Mouse (Mus musculus): Measurements from ENCODE around the gene Slc45a1. TPM values are rescaled to one million over a fixed set of nuclear protein-coding genes. Genes with fewer than 3 reads are reported as not detected.

The Slc45a1 gene
- polyA plus RNA-seq, 1 experiment from 2014 or later: 7.8 TPM

GRCm38 (mm10) chr4:150599119-150599992 lies 52.6 kb downstream of the Slc45a1 start:
- Histone ChIP-seq H3K4me1 (peaks cover 18% of the 10 kb centered on the region), H3K9ac (replicated peaks) (no peak overlapping the region), H3K27me3 (no peaks in the 10 kb centered on the region), H3K4me3 (no peak overlapping the region), H3K4me2 (replicated peaks) (no peak overlapping the region), H3K9me3 (no peaks in the 10 kb centered on the region), H3K36me3 (no peaks in the 10 kb centered on the region), H3K27ac (replicated peaks) (no peak overlapping the region)
- 77% methylated on average over 3 of the region's 3 CpGs for WGBS
- ATAC-seq (ENCODE audit: low FRiP score, low read depth): no peak

DNA sequence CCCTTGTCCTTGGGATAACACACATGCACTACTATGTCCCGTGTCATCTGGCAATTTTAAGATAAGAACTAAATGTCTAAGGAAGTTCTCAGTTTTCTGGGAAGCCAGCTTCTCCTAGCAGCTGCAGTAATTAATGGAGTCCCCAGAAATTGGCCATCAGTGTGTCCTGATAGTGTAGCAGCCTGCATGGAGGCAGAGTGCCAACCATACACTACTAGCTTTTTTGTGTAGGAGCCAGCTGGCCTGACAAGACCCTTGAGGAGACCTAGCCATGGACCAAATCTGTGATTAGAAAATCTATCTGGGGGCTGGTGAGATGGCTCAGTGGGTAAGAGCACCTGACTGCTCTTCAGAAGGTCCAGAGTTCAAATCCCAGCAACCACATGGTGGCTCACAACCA lies 53.3 kb downstream of the Slc45a1 start:
- no peak overlapping the region for H3K27ac ChIP-seq (replicated peaks)
- no peak overlapping the region for H3K4me2 ChIP-seq (replicated peaks)
- ATAC-seq (ENCODE audit: low FRiP score, low read depth): no peak
- H3K9ac ChIP-seq (replicated peaks): no peak overlapping the region
- 92% methylated on average over 1 of the region's 1 CpGs for WGBS
- H3K4me1 ChIP-seq: peaks cover 14% of the 10 kb centered on the region
- no peaks in the 10 kb centered on the region for H3K9me3 ChIP-seq
- no peak overlapping the region for H3K4me3 ChIP-seq
- no peaks in the 10 kb centered on the region for H3K36me3 ChIP-seq
- no peaks in the 10 kb centered on the region for H3K27me3 ChIP-seq

DNA sequence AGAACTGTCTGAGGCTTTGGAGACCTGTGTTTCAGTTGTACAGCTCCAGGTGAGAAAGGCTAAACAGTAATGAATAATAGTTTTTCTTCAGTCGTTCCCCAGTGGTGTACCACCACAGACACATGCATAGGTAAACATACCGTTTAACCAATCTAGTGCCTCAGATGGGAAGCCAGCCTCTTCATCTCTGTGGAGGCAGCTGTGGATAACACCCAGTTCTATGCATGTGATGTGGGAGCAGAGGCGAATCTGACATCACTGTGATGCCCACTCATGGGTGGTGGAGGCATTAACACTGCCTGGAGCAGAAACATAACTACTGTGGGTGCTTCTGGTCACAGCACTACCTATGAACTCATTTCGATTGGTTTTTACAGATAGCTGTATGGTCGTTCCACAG lies 56.0 kb downstream of the Slc45a1 start:
- no peak for ATAC-seq (ENCODE audit: low FRiP score, low read depth)
- Histone ChIP-seq H3K4me1 (peaks cover 22% of the 10 kb centered on the region), H3K27me3 (no peaks in the 10 kb centered on the region), H3K9ac (replicated peaks) (no peak overlapping the region), H3K27ac (replicated peaks) (no peak overlapping the region), H3K4me2 (replicated peaks) (no peak overlapping the region), H3K36me3 (no peaks in the 10 kb centered on the region), H3K4me3 (no peak overlapping the region), H3K9me3 (no peaks in the 10 kb centered on the region)
- 91% methylated on average over 5 of the region's 5 CpGs for WGBS

DNA sequence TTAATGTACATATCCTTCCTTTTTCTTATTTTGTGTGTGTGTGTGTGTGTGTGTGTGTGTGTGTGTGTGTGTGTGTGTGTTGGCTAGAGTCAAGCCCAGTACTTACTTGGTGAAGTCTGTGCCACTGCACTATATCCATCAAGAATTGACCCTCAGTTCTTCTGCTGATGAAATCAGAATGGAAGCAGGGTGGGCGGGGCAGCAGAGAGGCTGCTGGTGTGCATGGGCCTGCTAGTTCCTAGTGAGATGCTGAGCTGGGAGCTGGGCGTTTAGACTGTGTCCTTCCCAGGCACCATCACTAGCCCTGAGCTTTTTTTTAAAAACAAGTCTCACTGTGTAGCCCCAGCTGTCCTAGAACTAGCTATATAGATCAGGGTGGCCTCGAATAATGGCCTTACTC lies 56.9 kb downstream of the Slc45a1 start:
- ATAC-seq (ENCODE audit: low FRiP score, low read depth): no peak

DNA sequence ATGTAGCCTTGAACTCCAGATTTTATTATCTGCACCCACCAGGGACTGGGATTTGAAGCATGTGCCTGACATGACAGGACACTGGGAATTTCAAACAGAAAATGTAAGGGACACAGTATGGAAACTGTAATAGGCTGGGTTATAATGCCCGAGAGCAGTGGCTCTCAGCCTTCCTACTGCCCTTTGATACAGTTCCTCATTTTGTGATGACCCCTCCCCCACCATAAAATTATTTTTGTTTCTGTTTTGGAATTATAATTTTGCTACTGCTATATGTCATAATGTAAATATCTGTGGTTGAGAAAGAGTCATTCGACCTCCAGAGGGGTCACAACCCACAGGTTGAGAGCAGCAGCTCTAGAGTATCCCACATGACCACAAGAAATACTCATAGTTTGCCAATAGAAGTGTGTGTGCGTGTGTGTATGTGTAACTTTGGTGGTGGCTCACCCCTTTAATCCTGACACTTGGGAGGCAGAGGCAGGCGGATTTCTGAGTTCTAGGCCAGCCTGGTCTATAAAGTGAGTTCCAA lies 57.6 kb downstream of the Slc45a1 start:
- no peak for ATAC-seq (ENCODE audit: low FRiP score, low read depth)
- 93% methylated on average over 4 of the region's 4 CpGs for WGBS

More for the DNA sequence above, 56.9 kb downstream of the Slc45a1 start:
- 84% methylated on average over 3 of the region's 3 CpGs for WGBS
- no peak overlapping the region for H3K27ac ChIP-seq (replicated peaks)
- no peak overlapping the region for H3K4me3 ChIP-seq
- no peaks in the 10 kb centered on the region for H3K36me3 ChIP-seq
- H3K9ac ChIP-seq (replicated peaks): no peak overlapping the region
- no peaks in the 10 kb centered on the region for H3K9me3 ChIP-seq
- H3K4me2 ChIP-seq (replicated peaks): no peak overlapping the region
- peaks cover 31% of the 10 kb centered on the region for H3K4me1 ChIP-seq
- H3K27me3 ChIP-seq: no peaks in the 10 kb centered on the region

DNA sequence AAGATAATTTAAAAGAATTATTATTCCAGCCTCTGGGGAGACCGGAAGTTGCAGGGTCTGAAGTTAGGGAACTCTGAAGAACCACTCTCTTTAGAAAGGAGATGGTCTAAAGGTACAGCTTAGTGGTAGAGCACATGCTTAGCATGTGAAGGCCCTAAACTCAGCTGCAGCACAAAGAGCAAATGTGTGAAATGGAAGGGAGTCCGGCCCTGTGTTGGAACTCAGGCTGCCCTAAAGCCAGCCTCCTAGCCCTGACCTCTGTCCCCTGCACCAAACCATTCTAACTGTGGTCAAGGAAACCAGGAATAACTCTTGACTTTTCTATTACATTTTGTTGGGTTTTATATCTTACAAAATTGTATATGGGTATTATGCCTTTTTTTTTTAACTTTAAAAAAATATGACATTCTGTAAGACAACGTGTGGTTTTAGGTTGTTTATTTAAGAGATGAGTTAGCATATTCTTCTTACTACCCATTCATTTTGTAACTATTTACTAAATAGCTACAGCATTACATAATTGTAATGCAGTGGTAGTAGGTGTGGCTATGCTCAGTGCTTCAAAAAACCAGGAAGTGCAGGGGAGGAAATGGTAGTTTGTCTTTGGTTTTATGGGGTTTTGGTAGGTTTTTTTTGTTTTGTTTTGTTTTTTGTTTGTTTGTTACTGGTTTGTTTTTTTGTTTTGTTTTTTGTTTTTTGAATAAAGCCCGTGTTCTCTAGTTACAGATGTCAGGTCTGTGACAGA lies 58.3 kb downstream of the Slc45a1 start:
- H3K4me2 ChIP-seq (replicated peaks): no peak overlapping the region
- WGBS: 88% methylated on average over 4 of the region's 4 CpGs
- H3K9me3 ChIP-seq: no peaks in the 10 kb centered on the region
- no peak overlapping the region for H3K9ac ChIP-seq (replicated peaks)
- no peak overlapping the region for H3K4me3 ChIP-seq
- no peaks in the 10 kb centered on the region for H3K27me3 ChIP-seq
- H3K27ac ChIP-seq (replicated peaks): no peak overlapping the region
- ATAC-seq (ENCODE audit: low FRiP score, low read depth): no peak
- H3K36me3 ChIP-seq: no peaks in the 10 kb centered on the region
- peaks cover 27% of the 10 kb centered on the region for H3K4me1 ChIP-seq

More for the DNA sequence above, 57.6 kb downstream of the Slc45a1 start:
- Histone ChIP-seq H3K4me2 (replicated peaks) (no peak overlapping the region), H3K9ac (replicated peaks) (no peak overlapping the region), H3K27ac (replicated peaks) (no peak overlapping the region), H3K27me3 (no peaks in the 10 kb centered on the region), H3K4me3 (no peak overlapping the region), H3K9me3 (no peaks in the 10 kb centered on the region), H3K36me3 (no peaks in the 10 kb centered on the region), H3K4me1 (peaks cover 29% of the 10 kb centered on the region)

- Histone ChIP-seq H3K4me3 (no peak overlapping the region), H3K4me1 (peaks cover 27% of the 10 kb centered on the region), H3K27me3 (no peaks in the 10 kb centered on the region), H3K9me3 (no peaks in the 10 kb centered on the region), H3K27ac (replicated peaks) (no peak overlapping the region), H3K4me2 (replicated peaks) (no peak overlapping the region), H3K9ac (replicated peaks) (no peak overlapping the region), H3K36me3 (no peaks in the 10 kb centered on the region)
- 83% methylated on average over 6 of the region's 6 CpGs for WGBS
- ATAC-seq (ENCODE audit: low FRiP score, low read depth): no peak
Measured at GRCm38 (mm10) chr4:150592087-150592486, 59.9 kb downstream of the Slc45a1 start.

DNA sequence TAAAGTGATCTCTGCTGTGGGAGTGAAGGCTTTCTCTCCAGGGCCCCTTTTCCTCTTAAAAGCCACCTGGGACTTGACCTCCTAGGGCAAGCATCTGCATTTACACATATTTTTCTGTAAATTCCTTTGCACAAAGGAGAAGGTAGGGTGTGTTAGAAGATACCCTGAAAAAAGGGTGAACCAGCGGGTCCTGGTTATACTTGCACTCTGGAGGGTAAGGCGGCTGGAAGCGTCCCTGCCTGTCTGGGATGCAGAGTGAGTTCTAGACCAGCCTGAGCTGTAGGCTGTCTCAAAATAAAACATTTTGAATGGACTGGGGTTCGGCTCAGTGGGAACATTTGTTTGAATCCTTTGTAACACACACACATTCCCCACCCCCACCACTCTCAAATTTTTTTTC lies 60.4 kb downstream of the Slc45a1 start:
- H3K4me3 ChIP-seq: no peak overlapping the region
- no peaks in the 10 kb centered on the region for H3K9me3 ChIP-seq
- no peak overlapping the region for H3K27ac ChIP-seq (replicated peaks)
- H3K4me2 ChIP-seq (replicated peaks): no peak overlapping the region
- ATAC-seq (ENCODE audit: low FRiP score, low read depth): no peak
- H3K36me3 ChIP-seq: no peaks in the 10 kb centered on the region
- 77% methylated on average over 4 of the region's 4 CpGs for WGBS
- H3K27me3 ChIP-seq: no peaks in the 10 kb centered on the region
- H3K9ac ChIP-seq (replicated peaks): no peak overlapping the region
- peaks cover 27% of the 10 kb centered on the region for H3K4me1 ChIP-seq

DNA sequence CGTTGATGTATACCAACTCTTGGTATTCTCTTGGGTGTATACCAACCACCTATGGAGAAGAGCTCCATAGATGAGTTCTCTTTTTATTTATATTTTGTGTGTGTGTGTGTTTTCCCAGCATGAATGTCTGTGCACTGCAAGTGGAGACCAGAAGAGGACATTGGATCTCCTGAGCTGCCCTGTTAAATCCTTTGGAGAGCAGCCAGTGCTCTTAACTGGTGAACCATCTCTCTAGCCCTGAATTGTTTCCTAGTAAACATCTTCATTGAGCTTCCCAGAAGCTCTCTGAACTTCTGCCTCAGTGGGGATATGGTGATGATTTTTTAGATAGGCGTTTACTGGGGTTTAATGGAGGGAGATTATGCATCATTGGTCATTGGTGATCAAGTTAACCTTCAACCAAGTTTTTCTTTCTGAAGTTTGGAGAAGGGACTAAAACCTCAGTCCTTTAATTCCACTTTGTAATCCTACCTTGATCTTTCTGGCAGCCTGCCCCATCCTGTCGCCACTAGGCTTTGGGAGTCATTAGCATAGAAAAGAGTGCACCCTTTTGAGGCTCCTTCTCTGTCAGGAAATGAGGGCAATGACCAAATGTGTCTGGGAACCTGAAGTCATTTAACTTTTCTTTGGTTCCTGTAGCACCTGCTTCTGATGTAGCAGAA lies 61.2 kb downstream of the Slc45a1 start:
- Histone ChIP-seq H3K9me3 (no peaks in the 10 kb centered on the region), H3K27me3 (no peaks in the 10 kb centered on the region), H3K4me3 (no peak overlapping the region), H3K9ac (replicated peaks) (no peak overlapping the region), H3K4me1 (peaks cover 27% of the 10 kb centered on the region), H3K36me3 (no peaks in the 10 kb centered on the region), H3K27ac (replicated peaks) (no peak overlapping the region), H3K4me2 (replicated peaks) (no peak overlapping the region)
- 40% methylated on average over 3 of the region's 3 CpGs for WGBS
- ATAC-seq (ENCODE audit: low FRiP score, low read depth): no peak

DNA sequence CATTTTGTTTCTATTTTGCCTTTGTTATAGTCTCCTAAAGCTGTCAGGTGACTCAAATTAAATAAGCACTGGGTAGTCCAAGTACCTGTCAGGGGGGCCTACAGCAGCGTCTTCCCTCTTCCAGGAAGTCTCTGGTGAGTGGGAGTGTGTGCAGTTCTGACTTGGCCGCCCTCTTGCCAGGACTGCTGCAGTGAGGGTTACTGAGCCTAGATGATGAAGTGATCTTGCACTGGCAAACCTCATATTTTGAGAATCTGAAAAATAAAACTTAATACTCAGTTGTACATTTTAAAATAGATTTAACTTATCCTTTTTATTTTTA lies 63.7 kb downstream of the Slc45a1 start:
- no peak overlapping the region for H3K27ac ChIP-seq (replicated peaks)
- whole genome bisulfite sequencing: 87% methylated on average over 2 of the region's 2 CpGs
- no peaks in the 10 kb centered on the region for H3K27me3 ChIP-seq
- no peaks in the 10 kb centered on the region for H3K9me3 ChIP-seq
- no peak overlapping the region for H3K4me2 ChIP-seq (replicated peaks)
- peaks cover 35% of the 10 kb centered on the region for H3K4me1 ChIP-seq
- ATAC-seq (ENCODE audit: low FRiP score, low read depth): no peak
- H3K36me3 ChIP-seq: no peaks in the 10 kb centered on the region
- no peak overlapping the region for H3K9ac ChIP-seq (replicated peaks)
- H3K4me3 ChIP-seq: no peak overlapping the region

GRCm38 (mm10) chr4:150587597-150588299 lies 64.2 kb downstream of the Slc45a1 start:
- Histone ChIP-seq H3K9me3 (no peaks in the 10 kb centered on the region), H3K4me2 (replicated peaks) (no peak overlapping the region), H3K4me3 (no peak overlapping the region), H3K9ac (replicated peaks) (no peak overlapping the region), H3K36me3 (no peaks in the 10 kb centered on the region), H3K27me3 (no peaks in the 10 kb centered on the region), H3K27ac (replicated peaks) (no peak overlapping the region), H3K4me1 (peaks cover 39% of the 10 kb centered on the region)
- no peak for ATAC-seq (ENCODE audit: low FRiP score, low read depth)
- 87% methylated on average over 8 of the region's 8 CpGs for WGBS

Data from midbrain, embryonic 12.5 days (tissue).